Mouse (Mus musculus): ENCODE results near the gene Terf2.

GRCm38 (mm10) chr8:107124343-107124742, 28.0 kb upstream of the Terf2 start:
- TF ChIP-seq SMC3 (IDR thresholded peaks at IDR 0.05; ENCODE audit: low read depth, low read length), result no peak
- no peak for TF ChIP-seq CTCF (IDR thresholded peaks at IDR 0.05 in 2 of 3, conservative IDR thresholded peaks at IDR 0.05 in 1 of 3; ENCODE audit: control insufficient read depth in 1 of 3, insufficient read depth in 1 of 3, low read depth in 2 of 3, low read length in 3 of 3, poor library complexity in 1 of 3, severe bottlenecking in 1 of 3)
- TF ChIP-seq CHD2 (IDR thresholded peaks at IDR 0.05; ENCODE audit: low read length), result no peak
- no peak for TF ChIP-seq ETS1 (IDR thresholded peaks at IDR 0.05; ENCODE audit: low read depth, low read length)

Data from MEL (cell line).